Mouse (Mus musculus): ENCODE measurements at regions not wholly inside any gene's neighbourhood (a gene's known extent, or its start where the extent isn't known, plus 50 kb on each side); places are given as distances from the start of the nearest gene placed in this dataset.
A peak's percentile ranks its signal among the peaks of the same experiment; 100 is the strongest.

- DNase-seq: peak; percentile 3
These were observed 98.1 kb downstream of the Kdr start for GRCm38 (mm10) chr5:75880088-75880684.

- no peak for DNase-seq
These were observed 99.9 kb downstream of the Kdr start for GRCm38 (mm10) chr5:75878361-75878760.

DNA sequence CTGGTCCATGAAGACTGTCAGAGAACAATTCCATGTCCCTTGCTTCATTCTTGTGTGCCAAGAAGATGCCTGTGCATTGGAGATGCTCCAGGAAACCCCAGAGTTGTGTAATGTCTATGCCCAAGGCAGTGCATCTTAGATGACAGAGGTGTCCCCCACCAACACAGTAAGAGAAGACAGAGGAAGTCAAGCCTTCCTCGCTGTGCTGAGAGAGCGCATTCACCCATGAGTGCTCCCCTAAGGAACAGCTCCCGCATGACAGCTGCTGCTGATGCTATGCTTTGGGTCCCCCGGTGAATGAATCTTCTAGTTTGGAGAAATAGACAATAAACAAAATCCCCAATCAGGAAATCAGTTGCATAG, 100.7 kb downstream of the Kdr start:
- no peak for DNase-seq

- no peak for DNase-seq
These were observed 101.2 kb downstream of the Kdr start for GRCm38 (mm10) chr5:75876871-75877608.

DNA sequence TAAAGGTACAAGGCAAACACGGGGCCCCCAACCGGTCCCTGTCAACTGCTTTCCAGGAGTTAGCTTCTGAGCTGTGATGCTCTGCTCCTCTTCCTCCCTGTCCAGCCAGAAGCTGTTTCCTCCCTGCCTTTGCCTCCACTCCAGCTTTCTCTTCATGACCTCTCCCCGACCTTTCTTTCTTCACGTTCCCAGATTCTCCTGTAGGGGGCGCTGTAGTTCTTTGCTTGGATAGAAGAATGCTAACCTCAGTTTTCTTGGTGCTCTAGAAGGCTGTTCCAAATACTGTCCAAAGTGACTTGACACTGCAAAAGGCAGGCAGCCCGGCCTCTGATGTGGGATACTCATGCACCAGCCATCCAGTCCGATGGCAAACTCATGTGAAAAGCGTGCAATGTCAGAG, 107.1 kb downstream of the Kdr start:
- peak; percentile 65 to 67 for DNase-seq

- DNase-seq: no peak
These were observed 107.6 kb downstream of the Kdr start for GRCm38 (mm10) chr5:75870666-75871065.

- DNase-seq: no peak
These were observed 108.7 kb downstream of the Kdr start for GRCm38 (mm10) chr5:75869535-75869934.

- DNase-seq: no peak
These were observed 113.2 kb downstream of the Kdr start for GRCm38 (mm10) chr5:75865096-75865495.

- DNase-seq: no peak
These were observed 114.9 kb downstream of the Kdr start for GRCm38 (mm10) chr5:75863358-75863757.

DNA sequence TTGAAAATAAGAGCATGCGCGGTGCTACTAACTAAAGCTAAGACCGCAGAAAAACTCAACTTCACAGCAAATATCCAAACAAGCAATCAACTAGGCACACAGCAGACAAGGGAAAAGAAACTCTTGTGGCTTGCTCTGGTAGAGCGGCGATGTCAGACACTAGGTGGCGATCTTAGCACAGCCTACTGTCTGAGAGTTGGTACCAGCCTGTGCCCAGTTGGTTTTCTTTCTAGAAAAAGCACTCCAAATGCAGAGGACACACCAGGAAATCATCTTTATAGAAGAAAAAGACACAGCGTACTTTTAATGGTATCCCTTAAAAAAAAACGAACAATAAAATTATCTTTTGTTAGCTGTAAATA, 115.6 kb downstream of the Kdr start:
- peak; percentile 37 to 40 for DNase-seq

- DNase-seq: no peak
These were observed 116.2 kb downstream of the Kdr start for GRCm38 (mm10) chr5:75861916-75862629.

GRCm38 (mm10) chr5:75859316-75859836, 118.9 kb downstream of the Kdr start:
- DNase-seq: no peak

DNA sequence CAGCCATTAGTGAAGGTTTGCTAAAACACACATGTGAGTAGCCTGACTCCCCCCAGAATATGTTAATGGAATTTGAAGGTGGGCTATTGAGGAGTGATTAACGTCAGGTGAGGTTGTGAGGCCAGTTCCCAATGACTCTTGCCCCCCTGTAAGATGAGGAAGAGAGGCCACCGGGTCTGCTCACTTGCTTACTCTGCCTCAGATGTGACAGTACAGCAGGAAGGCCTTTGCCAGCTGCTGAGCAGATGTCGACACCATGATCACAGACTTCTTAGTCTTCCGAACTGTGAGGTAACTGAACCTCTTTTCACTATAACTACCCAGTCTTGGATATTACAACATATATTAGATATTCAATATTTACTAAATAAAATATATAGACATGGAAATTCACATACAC, 127.4 kb downstream of the Kdr start:
- DNase-seq: no peak

- no peak for DNase-seq
These were observed 130.3 kb downstream of the Kdr start for GRCm38 (mm10) chr5:75847966-75848365.

DNA sequence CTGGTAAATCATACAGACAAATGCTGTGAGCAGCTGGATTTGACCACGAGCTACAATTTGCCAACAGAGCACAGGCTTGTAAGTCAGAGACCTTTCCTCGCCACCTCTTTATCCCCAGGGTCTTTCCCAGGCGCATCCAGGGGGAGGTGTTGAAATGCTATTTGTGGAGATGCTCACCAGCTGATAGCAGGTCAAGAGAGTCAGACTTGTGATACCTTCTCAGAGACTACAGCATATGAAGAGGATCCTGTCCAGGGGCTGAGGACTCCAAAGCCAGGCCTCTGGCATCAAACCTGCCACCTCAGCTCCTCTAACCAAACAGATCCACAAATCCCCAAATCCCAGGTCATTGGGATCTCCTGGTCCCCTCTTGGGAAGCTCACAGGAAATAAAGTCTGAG, 130.9 kb downstream of the Kdr start:
- DNase-seq: no peak

DNA sequence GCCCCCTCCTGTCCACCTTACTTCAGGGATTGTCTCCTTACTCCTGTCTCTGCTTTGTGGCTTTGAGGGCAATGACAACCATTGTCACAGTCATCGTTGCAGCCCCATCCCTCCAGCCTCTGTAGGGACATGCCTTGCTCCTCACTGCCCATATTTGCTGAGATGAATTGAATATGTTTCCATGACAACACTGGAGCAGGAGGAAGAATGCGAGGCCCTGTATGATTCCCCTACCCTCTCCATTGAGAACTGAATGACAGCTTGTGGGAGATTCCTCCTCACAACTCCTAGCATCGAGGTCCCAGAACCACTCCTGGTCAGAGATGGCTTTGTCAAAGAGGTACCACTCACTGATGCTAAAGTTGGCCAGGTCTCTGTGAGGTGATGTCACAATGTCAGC, 132.2 kb downstream of the Kdr start:
- DNase-seq: no peak

DNA sequence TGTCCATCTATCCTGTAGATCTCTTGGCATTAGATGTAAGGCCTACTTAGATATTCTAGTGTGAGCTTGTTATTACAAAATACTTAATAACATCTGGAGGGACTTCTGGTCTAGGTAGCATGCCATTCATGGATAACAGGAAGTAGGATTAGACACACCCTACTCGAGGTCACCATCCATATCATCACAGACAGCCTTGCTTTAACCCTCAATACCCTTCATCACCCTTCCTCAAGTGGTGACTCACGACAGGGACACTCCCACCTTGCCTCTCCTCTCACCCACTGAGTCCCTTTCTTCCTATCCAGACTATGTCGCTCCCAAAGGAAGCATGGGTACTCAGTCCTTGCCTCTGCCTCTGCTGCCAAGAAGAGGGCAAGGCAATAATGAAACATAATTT, 134.5 kb downstream of the Kdr start:
- DNase-seq: no peak

DNA sequence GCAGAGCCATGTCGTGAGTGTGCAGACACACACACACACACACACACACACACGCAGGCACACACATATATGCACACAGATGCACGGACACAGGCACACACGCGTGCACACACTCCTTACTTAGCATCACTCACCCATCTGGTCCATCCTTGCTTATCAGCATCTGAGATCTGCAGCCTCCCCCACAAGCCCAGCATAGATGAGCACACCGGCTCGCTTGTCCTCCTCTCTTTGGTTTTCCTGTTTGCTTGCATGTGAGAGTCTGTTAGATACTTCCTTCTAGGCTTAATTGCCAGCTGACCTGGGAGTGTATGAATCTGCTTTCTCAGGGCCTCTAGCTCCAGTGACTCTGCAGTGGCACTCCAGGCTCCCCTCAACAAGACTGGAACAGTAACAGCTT, 137.8 kb downstream of the Kdr start:
- no peak for DNase-seq

GRCm38 (mm10) chr5:75835556-75835961, 142.7 kb downstream of the Kdr start:
- peak; percentile 7 to 10 for DNase-seq

- no peak for DNase-seq
These were observed 143.3 kb downstream of the Kdr start for GRCm38 (mm10) chr5:75834766-75835555.

GRCm38 (mm10) chr5:75832341-75832740, 145.9 kb downstream of the Kdr start:
- DNase-seq: no peak

GRCm38 (mm10) chr5:75829850-75830625, 148.2 kb downstream of the Kdr start:
- no peak for DNase-seq

Measured in B cell, adult 2 months (primary cell).